Mouse (Mus musculus) C2C12 (cell line): ENCODE results near the gene Efcab3.

ENCODE experiments used
- CEBPB ChIP-seq: IDR thresholded peaks from one replicate; pipeline ENCODE4 v1.6.1; 2011; ENCODE audit warnings: low read depth, mild to moderate bottlenecking, control low read depth, moderate library complexity
- CTCF ChIP-seq: IDR thresholded peaks from one replicate; pipeline ENCODE4 v1.5.1; 2011; ENCODE audit not compliant: control insufficient read depth, insufficient read depth, insufficient read length
- MAX ChIP-seq: IDR thresholded peaks from one replicate; pipeline ENCODE4 v1.6.1; 2011; ENCODE audit warnings: mild to moderate bottlenecking, control low read depth
- MYOD1 ChIP-seq: IDR thresholded peaks from one replicate; pipeline ENCODE4 v1.6.1; 2011; ENCODE audit warnings: low read depth; ENCODE audit not compliant: control insufficient read depth, insufficient read length
- MYOG ChIP-seq: IDR thresholded peaks from one replicate; pipeline ENCODE4 v1.6.1; 2011; ENCODE audit not compliant: control insufficient read depth, insufficient read length; ENCODE audit errors: extremely low read depth
- USF1 ChIP-seq: IDR thresholded peaks from one replicate; pipeline ENCODE4 v1.6.1; 2011; ENCODE audit warnings: low read depth, mild to moderate bottlenecking, control low read depth, moderate library complexity

DNA sequence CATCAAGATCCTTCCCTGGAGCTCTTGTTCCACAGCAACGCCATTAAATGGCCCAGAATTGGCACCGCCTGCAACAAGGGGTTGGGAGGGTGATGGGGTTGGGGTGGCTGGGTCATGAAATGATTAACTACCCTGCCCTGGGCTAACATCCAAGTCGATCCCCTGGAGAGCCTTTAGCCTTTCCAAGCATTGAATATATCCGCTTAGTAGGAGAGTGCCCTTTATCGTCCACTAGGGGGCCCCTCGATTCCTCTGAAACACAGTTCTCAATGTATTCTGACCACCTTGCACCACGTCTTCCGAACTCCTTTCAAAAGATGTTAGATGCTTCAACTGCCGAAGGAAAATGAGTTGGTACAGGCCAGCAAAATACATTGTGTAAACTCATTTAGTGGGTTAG is 60.6 kb downstream of the Efcab3 start:
- peak; percentile 14 for TF ChIP-seq CTCF
- no peak for TF ChIP-seq CEBPB
- TF ChIP-seq MYOD1, result no peak
- TF ChIP-seq USF1, result no peak
- no peak for TF ChIP-seq MAX
- no peak for TF ChIP-seq MYOG
